Mouse (Mus musculus): ENCODE results near the gene Spata18. TPM values are rescaled to one million over a fixed set of nuclear protein-coding genes. Genes with fewer than 3 reads are reported as not detected.

The Spata18 gene
- polyA plus RNA-seq (2015; fragmentation: Nextera tagmentation; extraction: Ambion mirVana): 0.28 and 0.38 TPM in 2 replicates

GRCm38 (mm10) chr5:73651061-73651854, at the start of gene Spata18:
Gene Spata18 (plus strand): TSS chr5:73651379.
- Histone ChIP-seq H3K4me2 (replicated peaks) (peak within 1 kb of the TSS; percentile 98), H3K9ac (peak within 1 kb of the TSS; percentile 40), H3K36me3 (no peaks in the 10 kb centered on the region), H3K27me3 (replicated peaks) (peaks cover 39% of the 10 kb centered on the region), H3K27ac (no peak within 1 kb of the TSS), H3K4me1 (replicated peaks) (peaks cover 21% of the 10 kb centered on the region), H3K4me3 (replicated peaks) (peak within 1 kb of the TSS; percentile 50), H3K9me3 (no peaks in the 10 kb centered on the region)
- under 1% methylated on average over 56 of the region's 57 CpGs for WGBS
- 0 out of 2 replicates have a peak, but pooled peaks have one; percentile 22 for ATAC-seq

GRCm38 (mm10) chr5:73602865-73603264, 48.3 kb upstream of the Spata18 start:
- no peak for ATAC-seq
- H3K4me1 ChIP-seq (replicated peaks): no peaks in the 10 kb centered on the region
- no peak overlapping the region for H3K9ac ChIP-seq
- no peaks in the 10 kb centered on the region for H3K27me3 ChIP-seq (replicated peaks)
- H3K9me3 ChIP-seq: no peaks in the 10 kb centered on the region
- no peak overlapping the region for H3K27ac ChIP-seq
- H3K4me2 ChIP-seq (replicated peaks): no peak overlapping the region
- H3K4me3 ChIP-seq (replicated peaks): no peak overlapping the region
- WGBS: 73% methylated on average over 3 of the region's 3 CpGs
- H3K36me3 ChIP-seq: no peaks in the 10 kb centered on the region

GRCm38 (mm10) chr5:73604542-73604941, 46.6 kb upstream of the Spata18 start:
- Histone ChIP-seq H3K4me3 (replicated peaks) (no peak overlapping the region), H3K36me3 (no peaks in the 10 kb centered on the region), H3K9me3 (no peaks in the 10 kb centered on the region), H3K27ac (no peak overlapping the region), H3K4me1 (replicated peaks) (no peaks in the 10 kb centered on the region), H3K27me3 (replicated peaks) (no peaks in the 10 kb centered on the region), H3K4me2 (replicated peaks) (no peak overlapping the region), H3K9ac (no peak overlapping the region)
- 88% methylated on average over 6 of the region's 6 CpGs for WGBS
- ATAC-seq: no peak

- H3K27me3 ChIP-seq (replicated peaks): no peaks in the 10 kb centered on the region
- H3K9ac ChIP-seq: no peak overlapping the region
- H3K4me2 ChIP-seq (replicated peaks): no peak overlapping the region
- H3K27ac ChIP-seq: no peak overlapping the region
- no peaks in the 10 kb centered on the region for H3K4me1 ChIP-seq (replicated peaks)
- no peaks in the 10 kb centered on the region for H3K36me3 ChIP-seq
- H3K9me3 ChIP-seq: no peaks in the 10 kb centered on the region
- WGBS: 85% methylated on average over 6 of the region's 6 CpGs
- ATAC-seq: no peak
- no peak overlapping the region for H3K4me3 ChIP-seq (replicated peaks)
Measured at GRCm38 (mm10) chr5:73604964-73605363, 46.2 kb upstream of the Spata18 start.

- Histone ChIP-seq H3K36me3 (no peaks in the 10 kb centered on the region), H3K9ac (no peak overlapping the region), H3K4me1 (replicated peaks) (no peaks in the 10 kb centered on the region), H3K27ac (no peak overlapping the region), H3K9me3 (no peaks in the 10 kb centered on the region), H3K4me3 (replicated peaks) (no peak overlapping the region), H3K4me2 (replicated peaks) (no peak overlapping the region), H3K27me3 (replicated peaks) (no peaks in the 10 kb centered on the region)
- no peak for ATAC-seq
- WGBS: 95% methylated on average over 4 of the region's 4 CpGs
Measured at GRCm38 (mm10) chr5:73611071-73611470, 40.1 kb upstream of the Spata18 start.

GRCm38 (mm10) chr5:73613296-73613695, 37.9 kb upstream of the Spata18 start:
- Histone ChIP-seq H3K36me3 (no peaks in the 10 kb centered on the region), H3K9ac (no peak overlapping the region), H3K27ac (no peak overlapping the region), H3K4me2 (replicated peaks) (no peak overlapping the region), H3K27me3 (replicated peaks) (no peaks in the 10 kb centered on the region), H3K4me1 (replicated peaks) (no peaks in the 10 kb centered on the region), H3K9me3 (no peaks in the 10 kb centered on the region), H3K4me3 (replicated peaks) (no peak overlapping the region)
- 81% methylated on average over 8 of the region's 8 CpGs for WGBS
- no peak for ATAC-seq

- no peaks in the 10 kb centered on the region for H3K27me3 ChIP-seq (replicated peaks)
- no peaks in the 10 kb centered on the region for H3K36me3 ChIP-seq
- no peak overlapping the region for H3K27ac ChIP-seq
- no peak overlapping the region for H3K4me3 ChIP-seq (replicated peaks)
- H3K4me1 ChIP-seq (replicated peaks): no peaks in the 10 kb centered on the region
- no peaks in the 10 kb centered on the region for H3K9me3 ChIP-seq
- ATAC-seq: no peak
- H3K4me2 ChIP-seq (replicated peaks): no peak overlapping the region
- H3K9ac ChIP-seq: no peak overlapping the region
- WGBS: 74% methylated on average over 7 of the region's 7 CpGs
Measured at GRCm38 (mm10) chr5:73615211-73615610, 36.0 kb upstream of the Spata18 start.

- no peaks in the 10 kb centered on the region for H3K9me3 ChIP-seq
- H3K36me3 ChIP-seq: no peaks in the 10 kb centered on the region
- H3K27me3 ChIP-seq (replicated peaks): no peaks in the 10 kb centered on the region
- no peak for ATAC-seq
- no peak overlapping the region for H3K4me3 ChIP-seq (replicated peaks)
- no peak overlapping the region for H3K27ac ChIP-seq
- H3K9ac ChIP-seq: no peak overlapping the region
- no peaks in the 10 kb centered on the region for H3K4me1 ChIP-seq (replicated peaks)
- 71% methylated on average over 1 of the region's 1 CpGs for WGBS
- no peak overlapping the region for H3K4me2 ChIP-seq (replicated peaks)
Measured at GRCm38 (mm10) chr5:73618969-73619368, 32.2 kb upstream of the Spata18 start.

GRCm38 (mm10) chr5:73625505-73625904, 25.7 kb upstream of the Spata18 start:
- H3K9ac ChIP-seq: no peak overlapping the region
- WGBS: 72% methylated on average over 1 of the region's 1 CpGs
- H3K4me1 ChIP-seq (replicated peaks): no peaks in the 10 kb centered on the region
- H3K4me3 ChIP-seq (replicated peaks): no peak overlapping the region
- no peaks in the 10 kb centered on the region for H3K9me3 ChIP-seq
- H3K27me3 ChIP-seq (replicated peaks): no peaks in the 10 kb centered on the region
- no peak overlapping the region for H3K4me2 ChIP-seq (replicated peaks)
- ATAC-seq: peak; percentile 55
- no peak overlapping the region for H3K27ac ChIP-seq
- H3K36me3 ChIP-seq: no peaks in the 10 kb centered on the region

GRCm38 (mm10) chr5:73626842-73627241, 24.3 kb upstream of the Spata18 start:
- ATAC-seq: no peak
- Histone ChIP-seq H3K4me3 (replicated peaks) (no peak overlapping the region), H3K36me3 (no peaks in the 10 kb centered on the region), H3K9ac (no peak overlapping the region), H3K9me3 (no peaks in the 10 kb centered on the region), H3K4me2 (replicated peaks) (no peak overlapping the region), H3K27ac (no peak overlapping the region), H3K4me1 (replicated peaks) (no peaks in the 10 kb centered on the region), H3K27me3 (replicated peaks) (no peaks in the 10 kb centered on the region)
- WGBS: 76% methylated on average over 7 of the region's 7 CpGs

GRCm38 (mm10) chr5:73627559-73627958, 23.6 kb upstream of the Spata18 start:
- 59% methylated on average over 4 of the region's 4 CpGs for WGBS
- no peaks in the 10 kb centered on the region for H3K4me1 ChIP-seq (replicated peaks)
- no peak overlapping the region for H3K9ac ChIP-seq
- ATAC-seq: no peak
- H3K27ac ChIP-seq: no peak overlapping the region
- H3K27me3 ChIP-seq (replicated peaks): no peaks in the 10 kb centered on the region
- no peak overlapping the region for H3K4me2 ChIP-seq (replicated peaks)
- no peaks in the 10 kb centered on the region for H3K9me3 ChIP-seq
- H3K4me3 ChIP-seq (replicated peaks): no peak overlapping the region
- H3K36me3 ChIP-seq: no peaks in the 10 kb centered on the region

- no peak for ATAC-seq
- H3K4me3 ChIP-seq (replicated peaks): no peak overlapping the region
- H3K27ac ChIP-seq: no peak overlapping the region
- H3K4me1 ChIP-seq (replicated peaks): no peaks in the 10 kb centered on the region
- WGBS: 81% methylated on average over 15 of the region's 15 CpGs
- H3K27me3 ChIP-seq (replicated peaks): no peaks in the 10 kb centered on the region
- no peak overlapping the region for H3K4me2 ChIP-seq (replicated peaks)
- H3K9me3 ChIP-seq: no peaks in the 10 kb centered on the region
- H3K9ac ChIP-seq: no peak overlapping the region
- no peaks in the 10 kb centered on the region for H3K36me3 ChIP-seq
Measured at GRCm38 (mm10) chr5:73627991-73628390, 23.2 kb upstream of the Spata18 start.

- H3K9ac ChIP-seq: no peak overlapping the region
- H3K9me3 ChIP-seq: no peaks in the 10 kb centered on the region
- H3K4me3 ChIP-seq (replicated peaks): no peak overlapping the region
- 56% methylated on average over 5 of the region's 5 CpGs for WGBS
- no peaks in the 10 kb centered on the region for H3K4me1 ChIP-seq (replicated peaks)
- peak; percentile 93 for ATAC-seq
- no peak overlapping the region for H3K4me2 ChIP-seq (replicated peaks)
- no peaks in the 10 kb centered on the region for H3K27me3 ChIP-seq (replicated peaks)
- 0 out of 2 replicates have a peak, but pooled peaks cover 3% of the 10 kb centered on the region for H3K36me3 ChIP-seq
- H3K27ac ChIP-seq: no peak overlapping the region
Measured at GRCm38 (mm10) chr5:73630141-73630540, 21.0 kb upstream of the Spata18 start.
